Mouse (Mus musculus): Measurements from ENCODE around the gene Ankmy2. TPM values are rescaled to one million over a fixed set of nuclear protein-coding genes. Genes with fewer than 3 reads are reported as not detected.

Ankmy2 gene
- 20.1 and 20.8 TPM in 2 replicates for polyA plus RNA-seq (2012; rRNA removed)

GRCm38 (mm10) chr12:36156637-36157303, at the start of gene Ankmy2:
Gene Ankmy2, plus strand, starts transcription at chr12:36157114.

GRCm38 (mm10) chr12:36157638-36158308, 859 bp downstream of the Ankmy2 start, which contains the start of gene Bzw2:
Gene Bzw2, minus strand, starts transcription at chr12:36158080.

Other genes starting within 250 kb of the Ankmy2 start
- not detected in 2 replicates for gene Agr3, start 231.5 kb upstream of the Ankmy2 start, polyA plus RNA-seq (2012; rRNA removed)
- gene Agr2, start 164.2 kb upstream of the Ankmy2 start, polyA plus RNA-seq (2012; rRNA removed): 0.11 and 0.14 TPM in 2 replicates
- gene Tspan13, start 114.6 kb upstream of the Ankmy2 start, polyA plus RNA-seq (2012; rRNA removed): 87.1 and 137 TPM in 2 replicates
- gene Bzw2, start 966 bp downstream of the Ankmy2 start, polyA plus RNA-seq (2012; rRNA removed): 164 and 169 TPM in 2 replicates
- gene Lrrc72, start 96.3 kb downstream of the Ankmy2 start, polyA plus RNA-seq (2012; rRNA removed): not detected in 2 replicates
- 2.7 and 8.9 TPM in 2 replicates for gene Sostdc1, start 157.0 kb downstream of the Ankmy2 start, polyA plus RNA-seq (2012; rRNA removed)
- 3.1 and 4.1 TPM in 2 replicates for gene Ispd, start 224.3 kb downstream of the Ankmy2 start, polyA plus RNA-seq (2012; rRNA removed)
- 0.56 and 0.61 TPM in 2 replicates for gene D630036H23Rik, start 225.1 kb downstream of the Ankmy2 start, polyA plus RNA-seq (2012; rRNA removed)